Mouse (Mus musculus) cerebellum, adult 9-10 months (tissue): Measurements from ENCODE around the gene Tmem126a.

Experiments used
- DNase-seq: peaks from one replicate; pipeline ENCODE4 v3.0.0; 2022

Gene Tmem126a

DNA sequence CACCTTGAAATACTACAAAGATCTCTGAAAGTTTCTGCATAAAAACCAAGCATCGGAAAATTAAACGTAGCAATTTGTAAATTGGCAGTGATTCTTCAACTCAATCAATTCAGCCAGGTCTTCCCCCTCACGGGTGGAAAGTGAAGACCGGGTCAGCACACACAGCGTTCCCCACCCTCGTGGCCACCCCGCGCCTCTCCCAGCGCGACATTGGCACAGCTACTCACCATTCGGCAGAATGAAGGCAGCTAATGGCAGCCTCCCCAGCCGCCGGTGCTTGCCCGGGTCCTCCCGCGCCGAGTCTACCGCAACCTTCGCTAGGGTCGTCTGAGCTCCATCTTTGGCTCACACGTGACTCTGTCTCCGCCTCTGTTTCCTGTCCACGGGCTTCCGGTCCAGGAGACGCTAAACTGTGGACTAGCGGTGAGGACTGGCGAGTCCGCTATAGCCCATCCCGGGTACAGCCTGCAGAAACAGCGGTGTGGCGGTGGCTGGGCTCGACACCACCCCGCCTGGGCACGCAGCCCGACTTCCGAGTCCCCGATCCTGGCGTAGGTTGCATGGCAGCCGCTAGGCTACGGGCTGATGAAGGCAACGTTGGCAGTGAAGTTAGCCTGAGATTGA lies at the start of gene Tmem126a:
Gene Tmem126a (minus strand): TSS at position 385 of the 624 bp plus-strand sequence.
- peak; percentile 86 for DNase-seq

GRCm38 (mm10) chr7:90482607-90483006 lies 25.6 kb upstream of the Tmem126a start:
- DNase-seq, result no peak

DNA sequence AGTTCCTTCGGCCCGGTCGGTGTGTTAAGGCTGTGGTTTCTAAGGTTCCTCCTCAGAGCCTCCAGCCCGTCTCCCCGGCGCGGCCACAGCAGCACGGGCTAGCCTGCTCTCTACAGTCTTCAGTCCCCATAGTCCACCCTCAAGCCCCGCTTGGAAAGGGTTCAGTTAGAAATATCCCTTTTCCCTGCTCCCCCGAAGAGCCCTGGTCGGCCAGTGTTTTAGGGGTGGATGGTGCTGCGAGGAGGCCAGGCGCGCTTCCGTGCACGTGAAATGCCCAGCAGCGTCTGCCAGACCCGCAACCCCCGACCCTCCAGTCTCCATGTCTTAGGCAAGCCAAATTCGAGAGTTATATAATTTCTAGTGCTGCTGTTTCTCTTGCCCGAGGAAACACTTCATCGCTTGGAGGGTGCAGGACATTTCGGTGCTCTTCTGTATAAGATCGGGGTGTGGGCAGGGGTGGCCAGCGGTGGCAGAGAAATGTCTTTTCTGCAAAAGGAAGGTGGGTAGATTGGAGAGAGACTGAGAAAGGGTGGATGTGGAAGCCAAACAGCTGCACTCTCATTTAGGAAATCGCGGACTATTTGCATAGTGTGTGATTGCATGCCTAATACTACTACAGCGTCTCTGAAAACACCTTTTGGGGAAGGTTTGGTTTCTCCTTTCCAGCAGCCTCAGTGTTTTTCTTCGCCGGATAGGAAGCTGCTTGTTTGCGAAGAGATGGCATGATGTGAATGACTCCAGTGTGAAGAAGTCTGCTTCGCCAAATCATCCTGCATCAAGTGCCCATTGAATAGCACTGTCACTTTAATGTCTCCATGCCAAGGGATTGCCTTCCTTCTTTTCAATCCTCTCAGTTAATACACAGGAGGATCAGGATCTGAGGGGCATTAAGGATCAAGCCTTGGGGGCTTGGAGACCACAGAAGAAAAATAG lies 19.6 kb upstream of the Tmem126a start, which contains the start of gene Dlg2:
Gene Dlg2 (plus strand): TSS at position 360 of the 933 bp plus-strand sequence.
- DNase-seq, result peak; percentile 78

DNA sequence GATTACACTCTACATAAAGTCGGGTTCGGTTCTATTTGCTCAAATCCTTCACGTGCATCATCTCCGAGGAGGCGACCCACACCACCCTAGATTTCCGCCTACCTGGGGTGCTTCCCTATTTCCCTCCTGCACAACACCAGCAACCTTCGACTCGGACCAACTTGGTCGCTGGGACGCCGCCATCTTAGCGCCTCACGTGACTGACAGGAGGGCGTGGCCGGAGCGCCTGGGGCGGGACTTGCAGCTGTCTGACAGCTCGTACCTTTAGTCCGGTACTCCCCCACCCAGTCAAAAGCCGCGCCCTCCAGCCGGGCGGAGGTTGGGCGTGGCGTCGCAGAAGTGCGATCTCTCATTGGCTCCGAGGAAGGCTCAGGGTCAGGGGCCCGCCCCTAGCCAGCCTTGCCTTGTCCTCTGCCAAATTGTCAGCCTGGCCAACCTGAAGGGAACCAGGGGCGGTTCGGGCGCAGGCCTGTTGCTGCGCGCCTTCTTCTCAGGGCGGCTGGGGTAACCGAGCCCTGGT lies 18.8 kb upstream of the Tmem126a start, which contains the start of gene Tmem126b:
Gene Tmem126b (minus strand): TSS at position 209 of the 520 bp plus-strand sequence.
- DNase-seq, result peak; percentile 100

DNA sequence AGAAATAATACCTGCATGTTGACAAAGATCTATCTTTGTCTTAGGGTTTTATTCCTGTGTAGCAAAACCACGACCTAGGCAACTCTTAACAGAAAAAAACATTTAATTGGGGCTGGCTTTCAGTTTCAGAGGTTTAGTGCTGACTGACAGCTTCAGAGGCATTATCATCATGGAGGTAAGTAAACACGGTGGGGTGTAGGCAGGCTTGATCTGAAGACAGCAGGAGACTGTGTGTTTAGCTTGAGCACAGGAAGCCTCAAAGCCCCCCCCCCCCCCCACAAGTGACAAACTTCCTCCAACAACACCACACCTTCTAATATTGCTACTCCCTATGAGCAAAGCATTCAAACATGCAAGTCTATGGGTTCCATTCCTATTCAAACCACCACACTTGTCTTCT lies 16.5 kb upstream of the Tmem126a start:
- no peak for DNase-seq

GRCm38 (mm10) chr7:90461441-90461840 lies 4.4 kb upstream of the Tmem126a start:
- no peak for DNase-seq

DNA sequence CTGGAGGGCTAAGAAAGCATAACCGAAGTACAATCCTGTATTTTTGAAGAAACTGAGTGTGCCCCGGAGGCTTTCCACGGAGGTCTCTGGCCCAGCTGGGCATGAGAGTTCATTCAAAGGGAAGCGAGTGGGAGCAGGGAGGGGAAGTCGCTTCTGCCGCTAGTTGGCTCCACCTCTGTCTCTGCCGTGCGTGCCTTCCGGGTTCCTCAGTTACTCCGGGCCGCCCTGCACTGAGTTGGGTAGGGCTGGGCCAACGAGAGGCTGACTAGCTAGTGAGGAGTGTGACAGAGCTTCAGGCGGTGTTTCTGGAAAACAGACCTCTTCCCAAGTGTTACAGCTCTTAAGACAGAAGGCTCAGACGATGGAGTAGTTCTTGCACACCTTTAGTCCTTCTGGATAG lies 3.9 kb upstream of the Tmem126a start:
- DNase-seq, result no peak

- DNase-seq, result no peak
These were observed 3.3 kb upstream of the Tmem126a start for GRCm38 (mm10) chr7:90460330-90460729.

GRCm38 (mm10) chr7:90457517-90457916 lies 488 bp upstream of the Tmem126a start:
- DNase-seq, result peak; percentile 57

DNA sequence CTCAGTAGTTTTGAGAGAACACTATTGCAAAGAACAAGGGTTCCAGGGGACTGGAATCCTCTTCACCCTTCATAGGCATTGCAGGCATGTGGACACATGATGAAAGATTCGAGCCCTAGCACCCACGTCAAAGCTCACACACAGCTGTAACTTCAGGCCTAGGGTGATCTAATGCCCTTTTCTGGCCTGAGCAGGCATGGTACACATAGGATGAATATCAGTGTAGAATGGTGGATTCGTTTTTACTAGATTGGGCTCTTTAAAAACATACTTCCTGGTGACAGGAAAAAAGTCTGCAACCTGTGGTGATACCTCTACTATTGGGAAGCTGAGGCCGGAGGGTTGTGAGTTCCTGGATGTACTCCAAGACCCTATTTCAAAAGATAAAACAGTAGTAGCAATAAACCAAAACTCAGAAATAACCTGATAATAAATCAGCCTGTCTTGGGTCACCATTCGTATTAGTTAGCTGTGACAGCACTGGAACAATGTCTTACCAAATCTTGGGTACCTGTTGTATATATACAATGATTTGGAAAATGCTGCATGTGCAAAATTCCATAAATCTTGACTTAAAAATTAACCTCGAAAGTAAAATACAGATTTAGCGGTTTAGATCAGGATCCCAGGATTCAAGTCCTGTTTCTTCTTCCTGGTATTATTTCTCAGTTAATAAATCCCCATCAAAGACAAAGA lies 732 bp downstream of the Tmem126a start:
- DNase-seq, result no peak

DNA sequence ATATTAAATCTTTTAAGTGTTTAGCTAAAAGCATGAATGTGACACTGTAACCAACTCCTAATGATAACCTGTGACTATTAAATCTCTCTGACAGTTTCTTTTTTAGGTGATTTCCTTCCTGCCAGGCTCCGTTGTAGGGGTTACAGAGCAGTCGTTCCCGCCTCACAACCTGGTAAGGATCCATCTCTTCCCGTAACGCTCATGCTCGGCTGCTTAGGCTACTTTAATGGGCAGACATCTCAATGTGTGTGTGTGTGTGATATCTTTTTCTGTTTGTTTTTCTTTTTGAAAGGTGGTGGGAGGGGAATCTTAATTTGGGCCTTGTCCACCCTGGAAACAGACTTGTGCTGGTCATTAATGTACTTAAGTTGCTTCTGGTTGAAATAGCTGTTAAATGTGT lies 12.8 kb downstream of the Tmem126a start:
- peak; percentile 35 for DNase-seq

GRCm38 (mm10) chr7:90443101-90444091 lies 13.6 kb downstream of the Tmem126a start:
- DNase-seq, result peak; percentile 73

DNA sequence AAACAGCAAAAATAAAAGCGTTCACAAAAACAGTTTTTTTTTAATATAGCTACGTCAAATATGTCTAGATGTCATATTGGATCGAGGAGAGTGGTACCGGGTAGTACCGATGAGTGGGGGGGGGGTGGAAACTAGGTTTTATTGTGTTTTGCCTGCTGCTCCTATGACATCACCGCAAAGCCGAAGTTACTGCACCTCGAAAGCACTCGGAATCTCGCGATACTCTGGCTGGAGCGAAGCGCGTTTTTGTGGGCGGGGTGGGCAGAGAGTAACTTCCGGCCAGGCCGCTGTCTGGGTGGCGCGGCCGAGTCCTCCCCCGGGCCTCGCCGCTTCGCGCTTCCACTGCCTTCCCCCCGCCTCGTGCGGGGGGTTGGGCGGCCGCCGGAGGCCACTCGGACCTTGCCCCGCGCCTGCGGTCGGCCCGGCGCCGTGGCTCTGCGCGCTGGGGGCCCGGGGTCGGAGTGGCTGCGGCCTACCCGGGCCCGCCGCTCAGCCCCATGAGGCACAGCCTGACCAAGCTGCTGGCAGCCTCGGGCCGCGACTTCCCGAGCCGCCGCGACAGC lies 14.4 kb downstream of the Tmem126a start, which contains the start of gene Crebzf:
Gene Crebzf (plus strand): TSS at position 212 of the 563 bp plus-strand sequence.
- DNase-seq, result peak; percentile 96

DNA sequence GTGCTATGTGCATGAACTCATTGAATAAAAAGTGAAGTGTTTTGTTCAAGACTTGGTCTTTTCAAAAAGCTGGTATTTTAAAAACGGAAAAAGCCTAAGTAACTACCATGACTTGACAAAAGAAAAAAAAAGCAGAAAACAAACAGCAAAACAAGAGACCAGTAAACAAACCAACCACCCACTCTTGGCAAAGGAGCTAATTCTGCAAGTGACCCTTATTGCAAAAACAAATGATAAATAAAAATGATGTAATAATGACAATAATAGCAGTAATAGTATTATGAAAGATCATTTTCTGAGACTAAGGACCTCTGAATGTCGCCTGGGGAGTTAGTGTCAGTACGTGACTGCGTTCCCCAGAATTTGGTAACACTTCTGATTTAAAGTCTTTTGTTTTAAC lies 15.0 kb downstream of the Tmem126a start:
- peak; percentile 65 for DNase-seq

GRCm38 (mm10) chr7:90440044-90440443 lies 17.0 kb downstream of the Tmem126a start:
- DNase-seq, result no peak

GRCm38 (mm10) chr7:90432221-90432620 lies 24.8 kb downstream of the Tmem126a start:
- peak; percentile 51 for DNase-seq

DNA sequence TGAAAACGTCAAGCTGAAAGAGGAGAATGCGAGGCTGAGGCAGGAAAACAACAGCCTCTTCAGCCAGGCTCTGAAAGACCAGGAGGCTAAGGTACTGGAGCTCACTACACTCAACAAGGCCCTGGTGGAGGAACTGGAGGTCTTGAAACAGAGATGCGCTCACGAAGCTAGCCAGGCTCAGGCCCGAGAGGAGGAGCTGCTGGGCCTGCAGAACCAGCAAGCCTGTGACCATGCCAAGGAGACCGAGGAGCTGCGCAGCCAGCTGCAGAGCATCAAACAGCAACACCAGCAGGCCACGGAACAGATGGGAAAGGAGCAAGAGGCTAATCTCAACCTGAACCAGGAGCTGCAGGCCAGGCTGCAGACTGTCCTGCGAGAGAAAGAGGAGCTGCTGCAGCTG lies 30.0 kb downstream of the Tmem126a start:
- no peak for DNase-seq

DNA sequence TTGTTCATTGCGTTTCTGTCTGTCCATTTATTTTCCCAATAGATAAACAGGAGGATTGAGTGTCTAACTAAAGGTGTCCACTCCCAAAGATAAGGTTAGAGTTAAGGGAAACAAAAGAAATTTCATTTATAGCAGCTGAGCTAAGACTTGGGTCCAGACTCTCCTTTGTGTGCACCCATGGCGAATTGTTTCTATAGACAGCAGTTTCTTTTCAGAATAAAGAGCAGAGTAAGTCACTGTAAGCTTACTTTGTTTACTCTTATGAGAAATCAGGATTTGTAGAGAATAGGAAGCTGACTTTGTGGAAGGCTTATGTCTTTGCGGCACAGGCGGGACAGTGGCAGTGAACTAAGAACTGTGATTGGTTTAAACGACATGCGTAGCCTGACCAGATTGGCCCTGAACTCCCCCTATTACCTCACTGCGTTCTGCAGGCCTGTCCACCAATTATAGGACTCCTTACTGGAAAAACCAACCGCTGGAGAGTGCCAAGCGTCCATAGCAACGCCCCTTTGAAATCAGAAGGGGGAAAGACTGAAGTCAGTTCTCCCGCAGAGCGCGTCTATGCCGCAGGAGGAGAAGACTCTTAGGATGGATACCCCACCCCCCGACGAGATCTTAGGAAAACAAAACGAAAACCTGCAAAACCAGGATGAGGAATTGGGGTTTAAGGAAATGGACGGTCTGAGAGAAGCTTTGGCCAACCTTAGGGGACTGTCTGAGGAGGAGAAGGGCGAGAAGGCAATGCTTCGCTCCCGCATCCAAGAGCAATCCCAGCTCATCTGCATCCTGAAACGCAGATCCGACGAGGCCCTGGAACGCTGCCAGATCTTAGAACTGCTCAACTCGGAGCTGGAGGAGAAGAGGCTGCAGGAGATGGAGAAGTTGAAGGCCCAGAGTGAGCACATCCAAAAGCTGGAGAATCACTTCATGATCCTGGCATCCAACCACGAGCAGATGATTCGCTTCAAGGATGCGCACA lies 30.7 kb downstream of the Tmem126a start, which contains the start of gene Ccdc89:
Gene Ccdc89 (plus strand): TSS at position 558 of the 982 bp plus-strand sequence.
- peak; percentile 89 for DNase-seq

DNA sequence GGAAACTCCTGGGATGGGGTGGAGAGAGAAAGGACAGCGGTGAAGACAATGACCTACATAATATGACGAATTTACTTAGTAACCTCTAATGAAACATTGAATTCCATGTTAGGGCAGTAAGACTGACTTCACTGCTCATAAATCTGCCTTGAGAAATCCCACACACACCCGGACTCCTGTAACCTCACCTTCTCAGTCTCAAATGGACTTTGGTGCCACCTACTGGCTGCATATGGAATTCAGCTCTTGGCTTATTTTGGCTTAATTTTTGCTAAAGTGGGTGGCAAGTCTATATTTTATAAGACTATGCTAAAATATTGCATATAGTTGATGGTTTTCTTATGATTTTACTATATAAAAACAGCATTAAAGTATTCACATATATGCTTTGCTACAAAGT lies 47.1 kb downstream of the Tmem126a start:
- DNase-seq, result peak; percentile 74
